Mouse (Mus musculus) megakaryocyte, embryonic 14.5 days (primary cell): ENCODE measurements around the gene Fbxw7.

ENCODE experiments used
- FLI1 ChIP-seq: IDR thresholded peaks from 2 replicates; pipeline ENCODE4 v1.6.1; 2012; ENCODE audit warnings: low read length, inconsistent platforms, mixed read lengths
- GATA1 ChIP-seq: IDR thresholded peaks from 3 replicates; pipeline ENCODE4 v1.6.1; 2012; ENCODE audit warnings: mixed read lengths, low read length, inconsistent platforms, borderline replicate concordance

GRCm38 (mm10) chr3:84890983-84891382 is 75.9 kb downstream of the Fbxw7 start:
- TF ChIP-seq FLI1: no peak
- no peak for TF ChIP-seq GATA1
